Comparison of ENCODE assay signal across 10 mouse cellular contexts in the genomic region with DNA sequence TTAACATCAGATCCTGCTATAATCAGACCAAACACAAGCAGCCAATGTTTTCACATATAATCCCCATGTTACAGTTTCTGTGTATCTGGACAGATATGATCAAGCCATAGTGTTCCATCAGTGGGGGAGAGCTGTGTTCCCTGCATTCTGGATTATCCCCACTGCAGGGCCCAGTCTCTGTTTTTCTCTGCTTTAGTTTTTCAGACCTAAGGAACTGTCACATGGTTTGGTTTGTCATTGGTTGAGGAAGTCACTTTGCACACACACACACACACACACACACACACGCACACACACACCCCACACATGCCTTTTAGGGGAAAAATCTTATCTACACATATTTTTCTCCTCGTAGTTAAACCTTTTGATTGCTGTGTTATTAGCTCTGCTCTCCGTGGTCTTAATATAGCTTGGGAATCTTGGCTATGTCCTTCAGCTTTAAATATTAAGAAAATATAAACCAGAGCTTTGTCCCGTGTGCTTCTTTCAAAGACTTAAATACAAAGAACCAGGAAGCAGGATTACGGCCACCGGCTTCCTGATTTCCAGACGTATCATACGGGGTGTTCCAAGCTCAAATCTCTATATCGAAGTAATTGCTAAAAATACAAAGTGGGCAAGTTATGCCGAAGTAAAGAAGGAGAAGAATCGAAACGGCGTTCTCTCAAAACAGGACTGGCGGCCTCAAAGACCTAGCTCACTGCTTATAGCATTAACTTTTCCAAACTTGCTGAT. TPM values are rescaled to one million over a fixed set of nuclear protein-coding genes. Genes with fewer than 3 reads are reported as not detected.
DNase-seq lines count a peak whose midpoint lies in the region; ATAC-seq and TF ChIP-seq lines count a peak whose summit lies in the region.
"Had no signal": no experiment of that assay in that cellular context is flagged by ENCODE, and none has a peak within 500 bp of the region (broad histone marks: within the 10 kb centered on the region; RNA-seq: fewer than 3 reads in every experiment).

No protein-coding gene starts in this region.

- H3K4me1 ChIP-seq in kidney, adult 2 months (ENCODE audit: control insufficient read depth, insufficient read depth, low read length) = no peaks in the 10 kb centered on the region
- H3K4me1 ChIP-seq in neural tube, embryonic 13.5 days (replicated peaks) = peaks cover 29% of the 10 kb centered on the region
- no peaks in the 10 kb centered on the region; the same call in 1 of the 2 replicates for H3K4me1 ChIP-seq in stomach, postnatal 0 days (replicated peaks; ENCODE audit: control insufficient read depth, insufficient read depth)
- peaks cover 19% of the 10 kb centered on the region for H3K4me1 ChIP-seq in midbrain, embryonic 16.5 days (ENCODE audit: control insufficient read depth, insufficient read depth, low read length)

- TF ChIP-seq EP300 in stomach, postnatal 0 days (optimal IDR thresholded peaks at IDR 0.05) = no peak

- H3K4me3 ChIP-seq in kidney, adult 2 months (ENCODE audit: insufficient read depth, low read depth, low read length) = no peak overlapping the region
- no peak overlapping the region for H3K4me3 ChIP-seq in neural tube, embryonic 13.5 days
- no peak overlapping the region for H3K4me3 ChIP-seq in stomach, postnatal 0 days (ENCODE audit: low read depth, low read length)
- H3K4me3 ChIP-seq in midbrain, embryonic 16.5 days (ENCODE audit: low read depth, low read length) = no peak overlapping the region

- H3K36me3 ChIP-seq in kidney, adult 2 months (ENCODE audit: control insufficient read depth, insufficient read depth, low read length) = no peaks in the 10 kb centered on the region
- H3K36me3 ChIP-seq in neural tube, embryonic 13.5 days = no peaks in the 10 kb centered on the region
- H3K36me3 ChIP-seq in stomach, postnatal 0 days (ENCODE audit: control insufficient read depth, insufficient read depth, low read length) = no peaks in the 10 kb centered on the region
- H3K36me3 ChIP-seq in midbrain, embryonic 16.5 days (ENCODE audit: control insufficient read depth, insufficient read depth, low read length) = no peaks in the 10 kb centered on the region

- TF ChIP-seq CTCF in kidney, adult 2 months (conservative IDR thresholded peaks at IDR 0.05; ENCODE audit: insufficient read depth, insufficient read length, low read depth, low read length) = no peak
- TF ChIP-seq CTCF in stomach, postnatal 0 days (IDR thresholded peaks at IDR 0.05; ENCODE audit: low read depth) = no peak

- no peak overlapping the region for H3K9ac ChIP-seq in neural tube, embryonic 13.5 days
- 0 out of 2 replicates have a peak overlapping the region, but pooled peaks have one; percentile 2 for H3K9ac ChIP-seq in stomach, postnatal 0 days (ENCODE audit: low read length)
- H3K9ac ChIP-seq in midbrain, embryonic 16.5 days (ENCODE audit: low read depth, low read length) = no peak overlapping the region
- H3K9ac ChIP-seq: liver, embryonic 14.5 days had no signal

- H3K27me3 ChIP-seq in kidney, adult 2 months (replicated peaks; ENCODE audit: control insufficient read depth, insufficient read depth, low read length) = no peaks in the 10 kb centered on the region
- H3K27me3 ChIP-seq in neural tube, embryonic 13.5 days = no peaks in the 10 kb centered on the region
- no peaks in the 10 kb centered on the region for H3K27me3 ChIP-seq in stomach, postnatal 0 days (ENCODE audit: control insufficient read depth, insufficient read depth, low read length)
- H3K27me3 ChIP-seq in midbrain, embryonic 16.5 days (ENCODE audit: control insufficient read depth, insufficient read depth, low read depth, low read length) = no peaks in the 10 kb centered on the region

- peak overlapping the region; percentile 67 for H3K27ac ChIP-seq in kidney, adult 2 months (ENCODE audit: insufficient read depth, low read depth, low read length)
- H3K27ac ChIP-seq in neural tube, embryonic 13.5 days (replicated peaks) = peak overlapping the region; percentile 100; the same call in 1 of the 2 replicates
- H3K27ac ChIP-seq in stomach, postnatal 0 days (replicated peaks) = peak overlapping the region; percentile 93
- H3K27ac ChIP-seq in midbrain, embryonic 16.5 days (ENCODE audit: low read length) = no peak overlapping the region; the same call in 1 of the 2 replicates
- H3K27ac ChIP-seq: liver, embryonic 14.5 days had no signal

- no peak overlapping the region for H3K4me2 ChIP-seq in neural tube, embryonic 13.5 days
- H3K4me2 ChIP-seq in stomach, postnatal 0 days (replicated peaks; ENCODE audit: low read depth) = no peak overlapping the region; the same call in 1 of the 2 replicates
- H3K4me2 ChIP-seq in midbrain, embryonic 16.5 days (ENCODE audit: low read length) = no peak overlapping the region

- no peak for ATAC-seq in CD4-positive, CD25-positive, alpha-beta regulatory T cell, adult 4 months
- ATAC-seq in neural tube, embryonic 13.5 days (ENCODE audit: low read depth) = no peak
- ATAC-seq in stomach, postnatal 0 days (ENCODE audit: low FRiP score, low TSS enrichment) = no peak
- ATAC-seq in midbrain, embryonic 16.5 days = no peak

- peak; percentile 25 for DNase-seq in CD4-positive, CD25-positive, alpha-beta regulatory T cell, adult 2 months (ENCODE audit: low read depth, low spot score)
- DNase-seq in kidney, adult 2 months = peak; percentile 33
- DNase-seq in kidney, adult 11 months = no peak
- no peak for DNase-seq in neural tube, embryonic 10.5 days (ENCODE audit: extremely low spot score, low spot score)
- DNase-seq in stomach, postnatal 0 days (ENCODE audit: low spot score) = no peak
- DNase-seq: thymus, postnatal 36 days had no signal

- no peaks in the 10 kb centered on the region for H3K9me3 ChIP-seq in neural tube, embryonic 13.5 days
- H3K9me3 ChIP-seq in stomach, postnatal 0 days (ENCODE audit: control insufficient read depth, low read length) = no peaks in the 10 kb centered on the region
- no peaks in the 10 kb centered on the region for H3K9me3 ChIP-seq in midbrain, embryonic 16.5 days (replicated peaks; ENCODE audit: control insufficient read depth, low read length, poor library complexity, severe bottlenecking)

- TF ChIP-seq POLR2A in kidney, adult 2 months (IDR thresholded peaks at IDR 0.05; ENCODE audit: low read depth, low read length) = no peak

- WGBS in kidney, adult 2 months = 62% methylated on average over 14 of the region's 14 CpGs
- 90% methylated on average over 14 of the region's 14 CpGs for WGBS in neural tube, embryonic 13.5 days
- 55% methylated on average over 14 of the region's 14 CpGs for WGBS in stomach, postnatal 0 days
- WGBS in midbrain, embryonic 16.5 days = 87% methylated on average over 14 of the region's 14 CpGs

RNA-seq across cellular contexts. Expression of gene Rhob, which starts 1.9 kb away (rescaled TPM):
- 1 to 10 TPM in 1 of 2 experiments, under 1 TPM in 1; 0.76 to 1.0 TPM for polyA plus RNA-seq in CD4-positive, CD25-positive, alpha-beta regulatory T cell, adult 4 months (2017; shearing (Covaris generic))
- polyA plus RNA-seq in kidney, adult 2 months (2012; rRNA removed) = 128 and 145 TPM in 2 replicates
- polyA plus RNA-seq in neural tube, embryonic 13.5 days (2015; fragmentation: Nextera tagmentation; extraction: Ambion mirVana) = 80.6 and 81.1 TPM in 2 replicates
- 32.9 and 39.5 TPM in 2 replicates for polyA plus RNA-seq in stomach, postnatal 0 days (2015; fragmentation: Nextera tagmentation; extraction: Ambion mirVana)
- polyA plus RNA-seq in midbrain, embryonic 16.5 days (2015; fragmentation: Nextera tagmentation; extraction: Ambion mirVana) = 75.7 and 80.0 TPM in 2 replicates

Comparison
In these comparisons a context has a peak if more than half of its experiments do, and no peak if none do; other contexts are left out.
1. DNase-seq: peak in CD4-positive, CD25-positive, alpha-beta regulatory T cell, adult 2 months (single experiment) and kidney, adult 2 months (single experiment); none in kidney, adult 11 months (single experiment), neural tube, embryonic 10.5 days (single experiment) and stomach, postnatal 0 days (single experiment).
2. RNA of gene Rhob, which starts 1.9 kb away (polyA plus RNA-seq): 128 to 145 TPM in kidney, adult 2 months, 80.6 to 81.1 TPM in neural tube, embryonic 13.5 days, 75.7 to 80.0 TPM in midbrain, embryonic 16.5 days and 32.9 to 39.5 TPM in stomach, postnatal 0 days; 0.76 to 1.0 TPM in CD4-positive, CD25-positive, alpha-beta regulatory T cell, adult 4 months; every median in the first group is over 10 times any median in the second.